Mouse (Mus musculus): ENCODE data around the gene Fblim1. TPM values are rescaled to one million over a fixed set of nuclear protein-coding genes. Genes with fewer than 3 reads are reported as not detected.
"Not testable (repeated sequence)": the region's sequence is repeated elsewhere in the genome, so short reads cannot be mapped to it uniquely, and the experiment has no call there.

The Fblim1 gene
- polyA plus RNA-seq, 1 experiment from 2014 or later: 61.3 TPM

- 77% methylated on average over 5 of the region's 5 CpGs for WGBS
- no peak overlapping the region for H3K27ac ChIP-seq (replicated peaks; ENCODE audit: low read depth, low read length)
- ATAC-seq (replicated peaks; ENCODE audit: insufficient number of reproducible peaks, low FRiP score, low TSS enrichment, low read depth): no peak
These were observed 36.9 kb downstream of the Fblim1 start for GRCm38 (mm10) chr4:141568966-141569365.

GRCm38 (mm10) chr4:141567174-141567573 is 38.7 kb downstream of the Fblim1 start:
- H3K4me2 ChIP-seq (ENCODE audit: low read depth, low read length); H3K9me3 ChIP-seq (replicated peaks; ENCODE audit: control insufficient read depth, low read length); H3K27ac ChIP-seq (replicated peaks; ENCODE audit: low read depth, low read length); H3K36me3 ChIP-seq (replicated peaks; ENCODE audit: control insufficient read depth, insufficient read depth, low read depth, low read length); ATAC-seq (replicated peaks; ENCODE audit: insufficient number of reproducible peaks, low FRiP score, low TSS enrichment, low read depth); H3K4me1 ChIP-seq (ENCODE audit: control insufficient read depth, insufficient read depth, low read length); H3K9ac ChIP-seq (replicated peaks; ENCODE audit: low read length); H3K27me3 ChIP-seq (ENCODE audit: control insufficient read depth, insufficient read depth, low read length); H3K4me3 ChIP-seq (ENCODE audit: low read depth, low read length); DNase-seq (ENCODE audit: low spot score): not testable (repeated sequence)
- 88% methylated on average over 7 of the region's 7 CpGs for WGBS

More at GRCm38 (mm10) chr4:141568966-141569365, 36.9 kb downstream of the Fblim1 start:
- Histone ChIP-seq H3K27me3 (ENCODE audit: control insufficient read depth, insufficient read depth, low read length) (no peaks in the 10 kb centered on the region), H3K9me3 (replicated peaks; ENCODE audit: control insufficient read depth, low read length) (no peaks in the 10 kb centered on the region), H3K36me3 (replicated peaks; ENCODE audit: control insufficient read depth, insufficient read depth, low read depth, low read length) (no peaks in the 10 kb centered on the region), H3K4me2 (ENCODE audit: low read depth, low read length) (no peak overlapping the region), H3K9ac (replicated peaks; ENCODE audit: low read length) (no peak overlapping the region), H3K4me3 (ENCODE audit: low read depth, low read length) (no peak overlapping the region), H3K4me1 (ENCODE audit: control insufficient read depth, insufficient read depth, low read length) (no peaks in the 10 kb centered on the region)
- no peak for DNase-seq (ENCODE audit: low spot score)

DNA sequence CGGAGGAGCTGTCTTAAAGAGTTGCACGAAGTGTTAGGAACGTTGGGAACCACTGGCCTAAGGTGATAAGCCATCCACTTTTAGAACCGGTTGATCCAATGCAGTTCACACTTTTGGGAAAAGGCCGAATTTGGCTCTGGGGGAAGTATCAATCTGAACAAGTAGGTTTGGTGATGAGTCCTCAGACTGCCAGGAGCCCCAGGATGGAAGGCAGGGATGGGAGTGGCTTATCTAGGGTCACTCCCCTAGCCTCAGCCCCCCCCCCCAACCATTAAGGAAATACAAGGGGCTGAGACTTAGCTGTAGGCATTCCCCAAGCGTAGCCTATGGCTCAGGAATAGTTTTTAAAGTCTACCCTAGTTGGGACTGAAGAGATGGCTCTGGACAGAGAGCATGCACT is 39.7 kb downstream of the Fblim1 start:
- no peak overlapping the region for H3K9ac ChIP-seq (replicated peaks; ENCODE audit: low read length)
- ATAC-seq (replicated peaks; ENCODE audit: insufficient number of reproducible peaks, low FRiP score, low TSS enrichment, low read depth) (no peak), DNase-seq (ENCODE audit: low spot score) (no peak)
- no peak overlapping the region for H3K4me2 ChIP-seq (ENCODE audit: low read depth, low read length)
- no peaks in the 10 kb centered on the region for H3K4me1 ChIP-seq (ENCODE audit: control insufficient read depth, insufficient read depth, low read length)
- no peaks in the 10 kb centered on the region for H3K9me3 ChIP-seq (replicated peaks; ENCODE audit: control insufficient read depth, low read length)
- 89% methylated on average over 6 of the region's 6 CpGs for WGBS
- no peak overlapping the region for H3K27ac ChIP-seq (replicated peaks; ENCODE audit: low read depth, low read length)
- no peaks in the 10 kb centered on the region for H3K27me3 ChIP-seq (ENCODE audit: control insufficient read depth, insufficient read depth, low read length)
- no peaks in the 10 kb centered on the region for H3K36me3 ChIP-seq (replicated peaks; ENCODE audit: control insufficient read depth, insufficient read depth, low read depth, low read length)
- H3K4me3 ChIP-seq (ENCODE audit: low read depth, low read length): no peak overlapping the region

- DNase-seq (ENCODE audit: low spot score): peak; percentile 20
- H3K27ac ChIP-seq (replicated peaks; ENCODE audit: low read depth, low read length): no peak overlapping the region
- no peak overlapping the region for H3K4me2 ChIP-seq (ENCODE audit: low read depth, low read length)
- WGBS: 54% methylated on average over 7 of the region's 7 CpGs
- no peaks in the 10 kb centered on the region for H3K36me3 ChIP-seq (replicated peaks; ENCODE audit: control insufficient read depth, insufficient read depth, low read depth, low read length)
- H3K4me1 ChIP-seq (ENCODE audit: control insufficient read depth, insufficient read depth, low read length): no peaks in the 10 kb centered on the region
- no peak overlapping the region for H3K9ac ChIP-seq (replicated peaks; ENCODE audit: low read length)
- no peak overlapping the region for H3K4me3 ChIP-seq (ENCODE audit: low read depth, low read length)
- no peak for ATAC-seq (replicated peaks; ENCODE audit: insufficient number of reproducible peaks, low FRiP score, low TSS enrichment, low read depth)
- no peaks in the 10 kb centered on the region for H3K27me3 ChIP-seq (ENCODE audit: control insufficient read depth, insufficient read depth, low read length)
- no peaks in the 10 kb centered on the region for H3K9me3 ChIP-seq (replicated peaks; ENCODE audit: control insufficient read depth, low read length)
These were observed 40.6 kb downstream of the Fblim1 start for GRCm38 (mm10) chr4:141565325-141565724.

DNA sequence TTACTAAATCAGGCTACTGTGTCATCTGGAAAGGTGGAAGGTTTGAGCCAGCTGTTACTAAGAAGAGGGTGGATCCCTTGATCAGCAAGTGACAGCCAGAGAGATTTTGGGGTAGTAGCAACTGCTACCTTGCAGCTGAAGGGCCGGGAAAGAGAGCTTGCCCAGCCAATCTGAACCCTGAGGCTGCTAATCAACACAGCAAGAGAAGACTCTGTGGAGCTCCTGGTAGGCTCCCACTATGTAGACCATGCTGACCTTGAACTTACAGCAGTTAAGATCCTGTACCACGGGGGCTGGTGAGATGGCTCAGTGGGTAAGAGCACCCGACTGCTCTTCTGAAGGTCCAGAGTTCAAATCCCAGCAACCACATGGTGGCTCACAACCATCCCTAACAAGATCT is 41.2 kb downstream of the Fblim1 start:
- H3K4me3 ChIP-seq (ENCODE audit: low read depth, low read length): no peak overlapping the region

GRCm38 (mm10) chr4:141564209-141564608 is 41.7 kb downstream of the Fblim1 start:
- H3K4me3 ChIP-seq (ENCODE audit: low read depth, low read length): no peak overlapping the region

More for the DNA sequence above, 41.2 kb downstream of the Fblim1 start:
- no peaks in the 10 kb centered on the region for H3K4me1 ChIP-seq (ENCODE audit: control insufficient read depth, insufficient read depth, low read length)
- H3K27ac ChIP-seq (replicated peaks; ENCODE audit: low read depth, low read length): no peak overlapping the region
- no peaks in the 10 kb centered on the region for H3K27me3 ChIP-seq (ENCODE audit: control insufficient read depth, insufficient read depth, low read length)
- H3K4me2 ChIP-seq (ENCODE audit: low read depth, low read length): no peak overlapping the region
- no peak for ATAC-seq (replicated peaks; ENCODE audit: insufficient number of reproducible peaks, low FRiP score, low TSS enrichment, low read depth)
- no peaks in the 10 kb centered on the region for H3K36me3 ChIP-seq (replicated peaks; ENCODE audit: control insufficient read depth, insufficient read depth, low read depth, low read length)
- DNase-seq (ENCODE audit: low spot score): no peak
- 85% methylated on average over 3 of the region's 3 CpGs for WGBS
- no peak overlapping the region for H3K9ac ChIP-seq (replicated peaks; ENCODE audit: low read length)
- no peaks in the 10 kb centered on the region for H3K9me3 ChIP-seq (replicated peaks; ENCODE audit: control insufficient read depth, low read length)

GRCm38 (mm10) chr4:141562281-141562680 is 43.6 kb downstream of the Fblim1 start:
- 80% methylated on average over 11 of the region's 11 CpGs for WGBS
- no peak overlapping the region for H3K27ac ChIP-seq (replicated peaks; ENCODE audit: low read depth, low read length)
- no peak overlapping the region for H3K9ac ChIP-seq (replicated peaks; ENCODE audit: low read length)
- H3K4me1 ChIP-seq (ENCODE audit: control insufficient read depth, insufficient read depth, low read length): no peaks in the 10 kb centered on the region
- DNase-seq (ENCODE audit: low spot score) (no peak), ATAC-seq (replicated peaks; ENCODE audit: insufficient number of reproducible peaks, low FRiP score, low TSS enrichment, low read depth) (no peak)
- H3K36me3 ChIP-seq (replicated peaks; ENCODE audit: control insufficient read depth, insufficient read depth, low read depth, low read length): no peaks in the 10 kb centered on the region
- H3K27me3 ChIP-seq (ENCODE audit: control insufficient read depth, insufficient read depth, low read length): no peaks in the 10 kb centered on the region
- no peak overlapping the region for H3K4me2 ChIP-seq (ENCODE audit: low read depth, low read length)
- H3K4me3 ChIP-seq (ENCODE audit: low read depth, low read length): no peak overlapping the region
- H3K9me3 ChIP-seq (replicated peaks; ENCODE audit: control insufficient read depth, low read length): no peaks in the 10 kb centered on the region

More at GRCm38 (mm10) chr4:141564209-141564608, 41.7 kb downstream of the Fblim1 start:
- H3K4me1 ChIP-seq (ENCODE audit: control insufficient read depth, insufficient read depth, low read length): no peaks in the 10 kb centered on the region
- WGBS: 91% methylated on average over 4 of the region's 4 CpGs
- H3K4me2 ChIP-seq (ENCODE audit: low read depth, low read length): no peak overlapping the region
- H3K27ac ChIP-seq (replicated peaks; ENCODE audit: low read depth, low read length): no peak overlapping the region
- ATAC-seq (replicated peaks; ENCODE audit: insufficient number of reproducible peaks, low FRiP score, low TSS enrichment, low read depth) (no peak), DNase-seq (ENCODE audit: low spot score) (no peak)
- no peaks in the 10 kb centered on the region for H3K36me3 ChIP-seq (replicated peaks; ENCODE audit: control insufficient read depth, insufficient read depth, low read depth, low read length)
- no peaks in the 10 kb centered on the region for H3K27me3 ChIP-seq (ENCODE audit: control insufficient read depth, insufficient read depth, low read length)
- no peak overlapping the region for H3K9ac ChIP-seq (replicated peaks; ENCODE audit: low read length)
- H3K9me3 ChIP-seq (replicated peaks; ENCODE audit: control insufficient read depth, low read length): no peaks in the 10 kb centered on the region

DNA sequence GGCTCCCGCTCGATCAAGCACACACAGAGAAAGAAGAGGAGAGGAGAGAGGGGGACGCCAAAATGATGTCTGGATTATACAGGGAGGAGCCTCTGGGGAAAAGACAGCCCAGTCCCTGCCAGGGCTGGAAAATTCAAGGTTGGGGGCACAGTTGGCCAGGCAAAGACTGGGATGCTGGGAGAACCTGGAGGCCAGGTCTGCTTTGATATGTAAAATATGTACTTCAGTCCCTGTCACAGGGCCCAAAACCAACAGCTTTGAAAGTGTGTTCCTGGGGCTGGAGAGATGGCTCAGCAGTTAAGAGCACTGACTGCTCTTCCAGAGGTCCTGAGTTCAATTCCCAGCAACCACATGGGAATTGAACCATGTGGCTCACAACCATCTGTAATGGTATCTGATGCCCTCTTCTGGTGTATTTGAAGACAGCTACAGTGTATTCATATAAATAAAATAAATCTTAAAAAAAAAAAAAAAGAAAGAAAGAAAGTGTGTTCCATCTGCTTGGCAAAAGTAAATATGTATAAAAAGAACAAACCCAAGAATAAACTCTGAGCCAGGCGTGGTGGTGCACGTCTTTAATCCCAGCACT is 44.5 kb downstream of the Fblim1 start:
- H3K4me1 ChIP-seq (ENCODE audit: control insufficient read depth, insufficient read depth, low read length): not testable (repeated sequence)
- WGBS: 78% methylated on average over 5 of the region's 5 CpGs

More for the DNA sequence above, 44.5 kb downstream of the Fblim1 start:
- H3K4me2 ChIP-seq (ENCODE audit: low read depth, low read length); H3K4me3 ChIP-seq (ENCODE audit: low read depth, low read length); H3K27me3 ChIP-seq (ENCODE audit: control insufficient read depth, insufficient read depth, low read length); H3K36me3 ChIP-seq (replicated peaks; ENCODE audit: control insufficient read depth, insufficient read depth, low read depth, low read length); H3K27ac ChIP-seq (replicated peaks; ENCODE audit: low read depth, low read length); H3K9me3 ChIP-seq (replicated peaks; ENCODE audit: control insufficient read depth, low read length); ATAC-seq (replicated peaks; ENCODE audit: insufficient number of reproducible peaks, low FRiP score, low TSS enrichment, low read depth); DNase-seq (ENCODE audit: low spot score); H3K9ac ChIP-seq (replicated peaks; ENCODE audit: low read length): not testable (repeated sequence)

All from embryonic facial prominence, embryonic 11.5 days (tissue).